Comparison of ENCODE assay signal across 8 mouse cellular contexts in the genomic region with DNA sequence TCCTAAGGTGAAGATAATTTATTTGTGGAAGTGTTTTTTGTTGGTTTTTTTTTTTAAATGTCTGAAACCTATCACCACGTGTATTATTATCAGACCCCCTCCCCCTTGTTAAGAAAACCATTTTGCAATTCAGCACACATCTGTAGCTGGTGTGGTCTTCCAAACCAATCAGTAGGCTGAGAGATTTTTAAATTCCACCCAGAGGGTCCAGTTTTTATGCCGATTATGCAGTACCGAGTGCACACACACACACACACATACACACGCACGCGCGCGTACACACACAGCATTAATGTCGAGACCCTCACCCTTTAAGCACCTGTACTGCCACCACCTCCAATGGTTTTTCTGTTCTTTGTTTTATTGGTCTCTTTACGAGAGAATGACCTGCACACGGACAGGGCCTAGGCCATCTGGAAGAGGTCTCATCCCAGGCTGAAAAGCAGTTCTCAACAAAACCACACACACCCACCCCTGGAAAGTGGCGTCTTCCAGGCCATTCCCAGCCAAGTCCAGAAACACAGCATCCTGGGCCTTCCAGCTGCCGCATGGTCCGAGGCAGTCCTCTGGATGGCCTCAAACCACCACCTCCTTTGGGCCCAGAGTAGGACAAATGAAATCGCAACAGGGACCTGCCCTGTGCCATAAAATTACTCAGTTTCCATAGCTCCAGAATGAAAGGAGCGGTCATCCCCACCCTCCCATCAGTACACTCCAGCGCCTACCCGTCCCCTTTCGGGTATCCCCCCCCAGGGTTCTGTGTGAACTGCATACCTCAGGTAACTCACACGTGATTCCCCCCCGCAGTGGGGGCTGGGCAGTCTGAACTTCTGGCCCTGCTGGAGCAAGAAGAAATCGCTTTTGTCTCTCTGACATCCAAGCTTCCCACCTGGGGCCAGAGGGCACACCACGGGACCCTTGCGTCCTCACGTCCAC. TPM values are rescaled to one million over a fixed set of nuclear protein-coding genes. Genes with fewer than 3 reads are reported as not detected.
DNase-seq lines count a peak whose midpoint lies in the region; ATAC-seq and TF ChIP-seq lines count a peak whose summit lies in the region.

No protein-coding gene starts in this region.

- in situ Hi-C loops in ES-E14 (cut with MboI; ENCODE audit: low sequenced_read_pairs in 2 of 2, unreplicated experiment in 2 of 2): loop anchor here (10.0 to 25.0 kb wide), 3 partner anchors 135 to 263 kb away; no protein-coding TSS in a partner anchor

- H3K36me3 ChIP-seq in C2C12 (ENCODE audit: control insufficient read depth, insufficient read depth) (peaks cover 47% of the 10 kb centered on the region), ES-E14 (ENCODE audit: control insufficient read depth, insufficient read depth, low read length, poor library complexity, severe bottlenecking) (no peaks in the 10 kb centered on the region; the same call in 1 of the 2 replicates)
- no peaks in the 10 kb centered on the region for H3K36me3 ChIP-seq in limb, embryonic 11.5 days (ENCODE audit: control insufficient read depth, insufficient read depth, low read length)
- peaks cover 17% of the 10 kb centered on the region for H3K36me3 ChIP-seq in midbrain, embryonic 13.5 days

- intact Hi-C loops in heart, postnatal 14 days (cut with DNase I): loop anchor here (2.0 to 5.0 kb wide), 2 partner anchors 41 to 73 kb away; no protein-coding TSS in a partner anchor

- TF ChIP-seq CTCF in C2C12 (IDR thresholded peaks at IDR 0.05; ENCODE audit: control insufficient read depth, insufficient read depth, insufficient read length): no peak

- peak overlapping the region; percentile 66; the same call in 1 of the 2 replicates for H3K9ac ChIP-seq in ES-E14 (ENCODE audit: insufficient read depth, low read depth, low read length, poor library complexity, severe bottlenecking)
- peak overlapping the region; percentile 89 for H3K9ac ChIP-seq in limb, embryonic 11.5 days (ENCODE audit: low read length)
- H3K9ac ChIP-seq in midbrain, embryonic 13.5 days (replicated peaks): peak overlapping the region; percentile 100

- peaks cover 49% of the 10 kb centered on the region for H3K79me3 ChIP-seq in C2C12 (ENCODE audit: low read depth)

- H3K4me1 ChIP-seq in ES-E14 (ENCODE audit: control insufficient read depth in 2 of 2, insufficient read depth in 2 of 2, low read length in 2 of 2, poor library complexity in 1 of 2): peaks cover 0 to 7% of the 10 kb centered on the region in 2 experiments; a peak in 2 of 4 replicates
- peaks cover 11% of the 10 kb centered on the region for H3K4me1 ChIP-seq in limb, embryonic 11.5 days (ENCODE audit: control insufficient read depth, insufficient read depth, low read length)
- H3K4me1 ChIP-seq in midbrain, embryonic 13.5 days (replicated peaks): peaks cover 29% of the 10 kb centered on the region

- H3K79me2 ChIP-seq in C2C12 (ENCODE audit: control insufficient read depth, insufficient read depth): peaks cover 60% of the 10 kb centered on the region

- 3% methylated on average over 25 of the region's 25 CpGs for WGBS in limb, embryonic 11.5 days
- under 1% methylated on average over 25 of the region's 25 CpGs for WGBS in midbrain, embryonic 13.5 days

- peak overlapping the region; percentile 98 for H3ac ChIP-seq in C2C12 (ENCODE audit: control insufficient read depth, insufficient read length, low read depth)

- H3K4me2 ChIP-seq in limb, embryonic 11.5 days (ENCODE audit: low read depth, severe bottlenecking): peak overlapping the region; percentile 73
- peak overlapping the region; percentile 75 for H3K4me2 ChIP-seq in midbrain, embryonic 13.5 days (replicated peaks)

- peak overlapping the region; percentile 96 for H3K4me3 ChIP-seq in C2C12 (ENCODE audit: insufficient read depth, poor library complexity, severe bottlenecking)
- H3K4me3 ChIP-seq in ES-E14 (ENCODE audit: insufficient read depth in 1 of 2, low read depth in 1 of 2, low read length in 2 of 2, poor library complexity in 1 of 2, severe bottlenecking in 1 of 2): peak overlapping the region; percentile 81 to 84
- H3K4me3 ChIP-seq in limb, embryonic 11.5 days (ENCODE audit: low read depth, low read length): peak overlapping the region; percentile 75
- peak overlapping the region; percentile 95 for H3K4me3 ChIP-seq in midbrain, embryonic 13.5 days (replicated peaks)

- H3K27me3 ChIP-seq in C2C12 (ENCODE audit: control insufficient read depth, insufficient read depth, insufficient read length): no peaks in the 10 kb centered on the region
- no peaks in the 10 kb centered on the region for H3K27me3 ChIP-seq in limb, embryonic 11.5 days (ENCODE audit: control insufficient read depth, insufficient read depth, low read length)
- peaks cover 5% of the 10 kb centered on the region; the same call in 1 of the 2 replicates for H3K27me3 ChIP-seq in midbrain, embryonic 13.5 days

- no peak for ATAC-seq in limb, embryonic 11.5 days (ENCODE audit: insufficient number of reproducible peaks, low FRiP score, low TSS enrichment, low read depth)
- ATAC-seq in midbrain, embryonic 13.5 days: peak; percentile 14

- no peaks in the 10 kb centered on the region for H3K9me3 ChIP-seq in ES-E14 (ENCODE audit: control insufficient read depth, insufficient read depth, low read depth, low read length)
- no peaks in the 10 kb centered on the region for H3K9me3 ChIP-seq in limb, embryonic 11.5 days (ENCODE audit: control insufficient read depth, low read length)
- no peaks in the 10 kb centered on the region for H3K9me3 ChIP-seq in midbrain, embryonic 13.5 days

- no peak for DNase-seq in ES-E14 (ENCODE audit: low read depth, low spot score)
- DNase-seq in embryo, embryonic 9.5 days (ENCODE audit: extremely low spot score): peak; percentile 66
- DNase-seq in heart, postnatal 14 days: peak; percentile 25 to 43
- DNase-seq in limb, embryonic 11.5 days (ENCODE audit: low spot score): peak; percentile 75
- peak; percentile 75 for DNase-seq in thymus, postnatal 25 days
- no peak for DNase-seq in spleen, postnatal 4 days (ENCODE audit: low spot score in 2 of 2)

- no peak overlapping the region for H3K27ac ChIP-seq in ES-E14 (ENCODE audit: insufficient read depth, low read depth, low read length, poor library complexity, severe bottlenecking)
- no peak overlapping the region for H3K27ac ChIP-seq in limb, embryonic 11.5 days (replicated peaks; ENCODE audit: low read depth, low read length)
- peak overlapping the region; percentile 98 for H3K27ac ChIP-seq in midbrain, embryonic 13.5 days

TF ChIP-seq in C2C12, 6 proteins besides CTCF, POLR2A, EP300 and RAD21:
- no peak for TF ChIP-seq MYOD1 (IDR thresholded peaks at IDR 0.05; ENCODE audit: control insufficient read depth, insufficient read length, low read depth)
- TF ChIP-seq USF1 (IDR thresholded peaks at IDR 0.05; ENCODE audit: low read depth): peak; percentile 60
- TF ChIP-seq MYOG (IDR thresholded peaks at IDR 0.05; ENCODE audit: control insufficient read depth, extremely low read depth, insufficient read length): no peak

TF ChIP-seq in ES-E14, 5 proteins besides CTCF, POLR2A, EP300 and RAD21:
- no peak for TF ChIP-seq ZNF384 (IDR thresholded peaks at IDR 0.05; ENCODE audit: low read depth, low read length)
- no peak for TF ChIP-seq HCFC1 (IDR thresholded peaks at IDR 0.05; ENCODE audit: borderline replicate concordance, insufficient read depth, low read length)
- no peak for TF ChIP-seq CHD2 (IDR thresholded peaks at IDR 0.05; ENCODE audit: low read depth, low read length)
- TF ChIP-seq MAFK (IDR thresholded peaks at IDR 0.05; ENCODE audit: insufficient read depth, low read depth, low read length): no peak
- TF ChIP-seq ZC3H11A (IDR thresholded peaks at IDR 0.05; ENCODE audit: borderline replicate concordance, low read depth, low read length): no peak

RNA-seq across cellular contexts. Expression of gene Arl4c, which starts 1.9 kb away (rescaled TPM):
- 81.3 TPM for polyA plus RNA-seq in C2C12 (2012; fragmentation: generic; extraction: Trizol)
- total RNA-seq in ES-E14 (2012; rRNA removed): 21.1 and 37.7 TPM in 2 replicates
- total RNA-seq in heart, postnatal 14 days (2021): 1 to 10 TPM; 7.8 to 8.8 TPM
- polyA plus RNA-seq in limb, embryonic 11.5 days (2014; fragmentation: Nextera tagmentation; extraction: Ambion mirVana): 3.3 and 4.7 TPM in 2 replicates
- 45.6 and 47.7 TPM in 2 replicates for polyA plus RNA-seq in midbrain, embryonic 13.5 days (2015; fragmentation: Nextera tagmentation; extraction: Ambion mirVana)

Comparison
In these comparisons a context has a peak if more than half of its experiments do, and no peak if none do; other contexts are left out.
1. DNase-seq: peak in embryo, embryonic 9.5 days (single experiment), heart, postnatal 14 days (2 of 2), limb, embryonic 11.5 days (single experiment) and thymus, postnatal 25 days (single experiment); none in ES-E14 (single experiment) and spleen, postnatal 4 days (0 of 2).
2. Peak in every context shown above with its lines, with median percentiles within 50 percentile points of each other: H3K4me3 ChIP-seq and H3K9ac ChIP-seq.